Mouse (Mus musculus): Measurements from ENCODE around the gene Mdk.

DNA sequence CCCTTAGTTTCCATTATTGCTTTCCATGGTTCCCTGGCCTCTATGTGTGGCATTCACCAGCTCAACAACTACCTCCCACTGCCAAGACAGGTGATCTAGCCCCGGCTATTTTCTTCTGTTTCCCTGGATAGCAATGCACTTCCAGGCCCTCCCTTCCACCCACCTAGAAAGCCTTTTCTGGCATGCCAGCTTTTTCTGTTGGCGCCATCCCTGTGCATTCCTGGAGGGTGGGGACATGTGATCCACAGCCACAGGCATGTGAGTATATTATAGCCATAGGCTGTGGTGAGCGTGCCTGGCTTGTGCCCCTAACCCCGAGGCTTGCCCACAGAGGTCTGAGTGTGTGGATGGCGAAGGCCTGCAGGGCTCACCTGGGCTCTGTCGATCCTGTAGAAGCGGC lies 4.1 kb upstream of the Mdk start:
- TF ChIP-seq GATA1 (IDR thresholded peaks at IDR 0.05; ENCODE audit: low read length) (no peak), TAL1 (IDR thresholded peaks at IDR 0.05; ENCODE audit: low read length) (no peak)

All from erythroblast, embryonic 14.5 days (primary cell).